Mouse (Mus musculus) CH12.LX (cell line): Measurements from ENCODE around the gene Myo1a. TPM values are rescaled to one million over a fixed set of nuclear protein-coding genes. Genes with fewer than 3 reads are reported as not detected.

Source experiments
- DNase-seq: peaks from one replicate; pipeline ENCODE4 v3.0.0-alpha.2; 2013; ENCODE audit errors: extremely low read depth
- H3K27ac ChIP-seq: 2 replicates; pipeline ENCODE4 v1.5.1; 2012; ENCODE audit warnings: low read depth, mild to moderate bottlenecking, control low read depth, moderate library complexity; ENCODE audit not compliant: insufficient read depth
- H3K27me3 ChIP-seq: replicated peaks from 2 replicates; pipeline ENCODE3; 2012; ENCODE audit warnings: inconsistent platforms
- H3K36me3 ChIP-seq, 2 experiments: replicated peaks in 1 of 2; 2 replicates each; pipeline versions ENCODE3 to v1.6.1; 2012; ENCODE audit warnings: inconsistent platforms in 1 of 2, low read length in 1 of 2, mild to moderate bottlenecking in 1 of 2, mixed read lengths in 1 of 2, moderate library complexity in 1 of 2; ENCODE audit not compliant: control insufficient read depth in 1 of 2, insufficient read depth in 1 of 2
- H3K4me1 ChIP-seq, 2 experiments: 2 replicates each; pipeline ENCODE4 v1.6.1; 2012; ENCODE audit warnings: inconsistent platforms in 1 of 2, moderate library complexity in 1 of 2; ENCODE audit not compliant: insufficient read depth in 2 of 2, control insufficient read depth in 1 of 2
- H3K4me2 ChIP-seq: 2 replicates; pipeline ENCODE4 v1.6.1; 2012; ENCODE audit warnings: low read depth, mild to moderate bottlenecking, control low read depth; ENCODE audit not compliant: poor library complexity, insufficient read depth, severe bottlenecking
- H3K4me3 ChIP-seq, 3 experiments: fragments of 150-350 bp in 1 of 3; sonication (generic) in 1 of 3; replicated peaks in 1 of 3; 2 replicates each; pipeline versions ENCODE3 to v1.5.1; 2011 to 2012; ENCODE audit warnings: low read depth in 2 of 3, low read length in 2 of 3, mild to moderate bottlenecking in 2 of 3, moderate library complexity in 2 of 3, control low read depth in 1 of 3, improper control_type of control experiment in 1 of 3, inconsistent platforms in 1 of 3, mixed read lengths in 1 of 3; ENCODE audit not compliant: poor library complexity in 1 of 3
- H3K79me2 ChIP-seq: replicated peaks from 2 replicates; pipeline ENCODE4 v1.6.1; 2012; ENCODE audit warnings: mild to moderate bottlenecking, moderate library complexity; ENCODE audit not compliant: control insufficient read depth, poor library complexity, insufficient read depth, severe bottlenecking; ENCODE audit errors: extremely low read depth
- H3K9ac ChIP-seq: 2 replicates; pipeline ENCODE4 v1.6.1; 2012; ENCODE audit warnings: low read depth, mild to moderate bottlenecking, control low read depth, moderate library complexity; ENCODE audit not compliant: insufficient read depth
- H3K9me3 ChIP-seq: replicated peaks from 2 replicates; pipeline ENCODE3; 2012; ENCODE audit warnings: low read length, inconsistent platforms, mixed read lengths
- CTCF ChIP-seq, 2 experiments: IDR thresholded peaks in 1 of 2; conservative IDR thresholded peaks in 1 of 2; 2 replicates each; pipeline ENCODE4 v1.5.1; 2011 to 2012; ENCODE audit warnings: low read depth in 2 of 2, low read length in 2 of 2, improper control_type of control experiment in 1 of 2, inconsistent platforms in 1 of 2, mild to moderate bottlenecking in 1 of 2, moderate library complexity in 1 of 2
- GABPA ChIP-seq: IDR thresholded peaks from 2 replicates; pipeline ENCODE4 v1.6.1; 2012; ENCODE audit warnings: low read depth, low read length, improper control_type of control experiment, inconsistent platforms; ENCODE audit not compliant: insufficient replicate concordance
- KAT2A ChIP-seq: IDR thresholded peaks from 2 replicates; pipeline ENCODE4 v1.6.1; 2012; ENCODE audit warnings: low read length, improper control_type of control experiment, inconsistent platforms; ENCODE audit not compliant: insufficient replicate concordance
- MAFK ChIP-seq: IDR thresholded peaks from 2 replicates; pipeline ENCODE4 v1.6.1; 2011; ENCODE audit warnings: low read length, improper control_type of control experiment; ENCODE audit not compliant: insufficient replicate concordance
- MAX ChIP-seq: IDR thresholded peaks from 2 replicates; pipeline ENCODE4 v1.6.1; 2011; ENCODE audit warnings: low read length, improper control_type of control experiment
- MEF2A ChIP-seq: IDR thresholded peaks from 2 replicates; pipeline ENCODE4 v1.6.1; 2014; ENCODE audit warnings: low read depth, mild to moderate bottlenecking, inconsistent platforms, low read length, improper control_type of control experiment, borderline replicate concordance
- MXI1 ChIP-seq: IDR thresholded peaks from 2 replicates; pipeline ENCODE4 v1.6.1; 2011; ENCODE audit warnings: mild to moderate bottlenecking, low read depth, low read length, improper control_type of control experiment
- NELFE ChIP-seq: IDR thresholded peaks from 2 replicates; pipeline ENCODE4 v1.6.1; 2011; ENCODE audit warnings: low read depth, low read length, improper control_type of control experiment
- PAX5 ChIP-seq: IDR thresholded peaks from 2 replicates; pipeline ENCODE4 v1.6.1; 2012; ENCODE audit warnings: low read length, inconsistent platforms, mixed read lengths
- POLR2A ChIP-seq: IDR thresholded peaks from 2 replicates; pipeline ENCODE4 v1.6.1; 2011; ENCODE audit warnings: low read depth, mild to moderate bottlenecking, improper control_type of control experiment, low read length
- RCOR1 ChIP-seq: conservative IDR thresholded peaks from 2 replicates; pipeline ENCODE4 v1.6.1; 2012; ENCODE audit warnings: low read depth, mild to moderate bottlenecking, inconsistent platforms, low read length, improper control_type of control experiment
- SIN3A ChIP-seq: IDR thresholded peaks from 2 replicates; pipeline ENCODE4 v1.6.1; 2012; ENCODE audit warnings: low read length, improper control_type of control experiment, inconsistent platforms
- USF1 ChIP-seq: IDR thresholded peaks from 2 replicates; pipeline ENCODE4 v1.6.1; 2014; ENCODE audit warnings: low read depth, mild to moderate bottlenecking, inconsistent platforms, low read length, improper control_type of control experiment
- USF2 ChIP-seq: conservative IDR thresholded peaks from 2 replicates; pipeline ENCODE4 v1.6.1; 2011; ENCODE audit warnings: low read depth, low read length, improper control_type of control experiment
- ZKSCAN1 ChIP-seq: IDR thresholded peaks from 2 replicates; pipeline ENCODE4 v1.6.1; 2012; ENCODE audit warnings: low read depth, inconsistent platforms, low read length, improper control_type of control experiment, borderline replicate concordance
- dilution Hi-C: fragments of 300-500 bp; cut with MboI; formaldehyde crosslinking; loops from 2 replicates; pipeline ENCODE4 v1.14.3; 2020; ENCODE audit warnings: low sequenced_read_pairs; ENCODE audit not compliant: extremely low pct_unique_long_range_greater_than_20kb, extremely low pct_ligation_motif_present
- in situ Hi-C: fragments of 300-500 bp; cut with MboI; formaldehyde crosslinking; loops from 3 replicates; pipeline ENCODE4 v1.14.3; 2019; ENCODE audit warnings: low sequenced_read_pairs, low pct_ligation_motif_present, low pct_unique_long_range_greater_than_20kb, mixed read lengths
- polyA plus RNA-seq: library from polyadenylated mRNA; unstranded; fragments of >175 nt; gene quantifications from 2 replicates; pipeline ENCODE4 v1.2.1, GENCODE M21; 2012; ENCODE audit warnings: low read depth; ENCODE audit not compliant: insufficient read length
- total RNA-seq, 2 experiments: library from RNA; depleted of rRNA; stranded (reverse); fragments of 300-350 nt in 1 of 2; fragments of >200 nt in 1 of 2; gene quantifications; 2 replicates each; pipeline ENCODE4 v1.2.3; 2012 to 2014

Gene Myo1a
- total and polyA plus RNA-seq, 3 experiments: 0.08 to 2.3 (median 0.36) TPM

DNA sequence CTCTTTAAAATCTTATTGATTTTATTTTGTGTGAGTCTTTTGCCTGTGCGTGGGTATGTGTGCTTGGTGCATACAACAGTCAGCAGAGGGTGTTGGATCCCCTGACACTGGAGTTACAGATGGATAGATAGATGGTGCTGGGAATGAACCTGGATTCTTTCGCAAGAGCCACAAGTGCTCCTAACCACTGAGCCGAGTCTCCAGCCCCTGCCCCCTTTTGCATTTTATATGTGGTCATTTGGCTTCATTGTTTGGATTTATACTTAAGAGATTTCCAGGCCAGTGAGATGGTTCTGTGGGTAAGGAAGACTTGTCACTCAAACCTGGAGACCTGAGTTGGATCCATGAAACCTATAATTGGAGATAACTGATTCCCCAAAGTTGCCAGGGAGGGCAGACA is 25.1 kb upstream of the Myo1a start:
- H3K79me2 ChIP-seq: peaks cover 7% of the 10 kb centered on the region
- no peak overlapping the region for H3K9ac ChIP-seq
- in situ Hi-C loops (loop anchor here (10.0 kb wide), 1 partner anchor 55 kb away; the partner anchor contains the start of gene Zbtb39), dilution Hi-C loops (no loop called here)
- H3K9me3 ChIP-seq: no peaks in the 10 kb centered on the region
- H3K4me3 ChIP-seq: no peak overlapping the region
- H3K4me1 ChIP-seq: peaks cover 4 to 32% of the 10 kb centered on the region in 2 experiments; a peak in 2 of 4 replicates
- TF ChIP-seq GABPA: no peak
- no peak for TF ChIP-seq MXI1
- TF ChIP-seq PAX5: no peak
- no peak for TF ChIP-seq USF1
- no peak for TF ChIP-seq MAX
- TF ChIP-seq SIN3A: no peak
- TF ChIP-seq RCOR1: no peak
- TF ChIP-seq ZKSCAN1: no peak
- no peak for TF ChIP-seq USF2
- no peak for TF ChIP-seq CTCF (conservative IDR thresholded peaks at IDR 0.05 in 1 of 2, IDR thresholded peaks at IDR 0.05 in 1 of 2; ENCODE audit: low read depth in 2 of 2, low read length in 2 of 2)
- no peak overlapping the region for H3K27ac ChIP-seq
- no peaks in the 10 kb centered on the region for H3K27me3 ChIP-seq
- DNase-seq: no peak
- no peak overlapping the region for H3K4me2 ChIP-seq
- peaks cover 0 to 16% of the 10 kb centered on the region in 2 experiments for H3K36me3 ChIP-seq

DNA sequence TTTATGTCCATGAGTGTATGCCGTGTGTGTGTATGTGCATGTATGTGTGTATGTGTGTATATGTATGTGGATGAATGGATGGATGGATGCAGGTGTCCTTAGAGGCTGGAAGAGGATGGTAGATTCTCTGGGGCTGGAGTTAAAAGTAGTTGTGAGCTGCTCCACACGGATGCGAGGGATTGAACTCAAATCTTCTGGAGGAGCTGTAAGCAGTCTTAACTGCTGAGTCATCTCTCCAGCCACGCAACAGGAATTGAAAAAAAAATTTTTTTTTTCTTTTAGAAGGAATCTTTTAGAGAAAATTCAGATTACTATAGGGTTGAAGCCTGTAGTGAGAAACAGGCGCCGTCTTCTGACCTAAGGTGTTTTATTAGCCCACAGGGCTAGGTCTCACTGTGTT is 22.1 kb upstream of the Myo1a start:
- peaks cover 0 to 23% of the 10 kb centered on the region in 2 experiments for H3K36me3 ChIP-seq
- H3K9me3 ChIP-seq: no peaks in the 10 kb centered on the region
- H3K9ac ChIP-seq: no peak overlapping the region
- peaks cover 4 to 28% of the 10 kb centered on the region in 2 experiments; a peak in 2 of 4 replicates for H3K4me1 ChIP-seq
- TF ChIP-seq USF2 (no peak), NELFE (no peak), MAFK (0 out of 2 replicates have a peak, but pooled peaks have one; percentile 30), POLR2A (no peak), KAT2A (no peak)
- no peaks in the 10 kb centered on the region for H3K27me3 ChIP-seq
- H3K27ac ChIP-seq: no peak overlapping the region
- peaks cover 3% of the 10 kb centered on the region; the same call in 1 of the 2 replicates for H3K79me2 ChIP-seq
- dilution Hi-C loops (no loop called here), in situ Hi-C loops (no loop called here)
- no peak overlapping the region for H3K4me3 ChIP-seq
- H3K4me2 ChIP-seq: no peak overlapping the region
- no peak for DNase-seq

DNA sequence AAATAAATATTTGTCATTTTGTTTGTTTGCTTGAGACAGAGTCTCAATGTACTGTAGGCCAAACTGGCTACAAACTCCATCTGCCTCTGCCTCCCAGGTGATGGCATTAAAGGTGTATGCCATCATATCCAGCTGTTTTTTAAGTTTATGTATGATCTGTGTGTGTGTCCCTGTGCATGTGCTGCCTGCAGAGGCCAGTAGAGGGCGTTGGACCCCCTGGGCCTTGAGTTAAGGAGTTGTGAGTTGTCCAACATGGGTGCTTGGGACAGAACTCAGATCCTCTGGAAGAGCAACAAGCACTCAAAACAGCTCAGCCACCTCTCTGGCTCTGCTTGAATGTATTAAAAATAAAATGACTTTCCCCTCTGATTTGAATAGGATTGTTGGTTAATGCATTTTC is 13.9 kb upstream of the Myo1a start:
- Histone ChIP-seq H3K36me3 (peaks cover 25 to 66% of the 10 kb centered on the region in 2 experiments), H3K4me3 (no peak overlapping the region), H3K4me2 (no peak overlapping the region), H3K9ac (no peak overlapping the region), H3K9me3 (no peaks in the 10 kb centered on the region), H3K27ac (no peak overlapping the region), H3K27me3 (no peaks in the 10 kb centered on the region), H3K79me2 (no peaks in the 10 kb centered on the region), H3K4me1 (no peaks in the 10 kb centered on the region)
- dilution Hi-C loops (no loop called here), in situ Hi-C loops (no loop called here)
- TF ChIP-seq MEF2A (no peak), CTCF (conservative IDR thresholded peaks at IDR 0.05 in 1 of 2, IDR thresholded peaks at IDR 0.05 in 1 of 2; ENCODE audit: low read depth in 2 of 2, low read length in 2 of 2) (peak in 1 of 2 experiments; percentile 33; a peak in 1 of 4 replicates)
- no peak for DNase-seq
